Mouse (Mus musculus): Measurements from ENCODE around the gene Runx2. TPM values are rescaled to one million over a fixed set of nuclear protein-coding genes. Genes with fewer than 3 reads are reported as not detected.

The Runx2 gene
- polyA plus RNA-seq, 2 experiments = 16.5 to 27.5 TPM

- ATAC-seq (ENCODE audit: low FRiP score, low read depth) (no peak), DNase-seq (ENCODE audit: low spot score) (no peak)
These were observed 123.1 kb downstream of the Runx2 start for GRCm38 (mm10) chr17:44691517-44691916.

GRCm38 (mm10) chr17:44690410-44691035 is 124.1 kb downstream of the Runx2 start:
- TF ChIP-seq POLR2A (IDR thresholded peaks at IDR 0.05; ENCODE audit: borderline replicate concordance, extremely low read depth, insufficient read depth, insufficient read length) = no peak
- no peak for DNase-seq (ENCODE audit: low spot score)
- no peak for ATAC-seq (ENCODE audit: low FRiP score, low read depth)
- H3K27me3 ChIP-seq (ENCODE audit: control insufficient read depth, insufficient read depth, low read length) = no peaks in the 10 kb centered on the region
- no peaks in the 10 kb centered on the region; the same call in 1 of the 2 replicates for H3K4me1 ChIP-seq (ENCODE audit: control insufficient read depth, insufficient read depth, low read length)
- no peak overlapping the region for H3K4me2 ChIP-seq (replicated peaks; ENCODE audit: low read depth, low read length, severe bottlenecking)
- no peak overlapping the region for H3K27ac ChIP-seq (replicated peaks; ENCODE audit: low read depth, low read length)
- 90% methylated on average over 5 of the region's 5 CpGs for WGBS
- no peak overlapping the region for H3K9ac ChIP-seq (ENCODE audit: low read depth, low read length, severe bottlenecking)
- no peak overlapping the region for H3K4me3 ChIP-seq (replicated peaks; ENCODE audit: low read length)
- H3K36me3 ChIP-seq (ENCODE audit: control insufficient read depth, insufficient read depth, low read length) = no peaks in the 10 kb centered on the region
- H3K9me3 ChIP-seq (ENCODE audit: control insufficient read depth, low read length) = no peaks in the 10 kb centered on the region

More at GRCm38 (mm10) chr17:44691517-44691916, 123.1 kb downstream of the Runx2 start:
- TF ChIP-seq POLR2A (IDR thresholded peaks at IDR 0.05; ENCODE audit: borderline replicate concordance, extremely low read depth, insufficient read depth, insufficient read length) = no peak
- Histone ChIP-seq H3K9ac (ENCODE audit: low read depth, low read length, severe bottlenecking) (no peak overlapping the region), H3K27me3 (ENCODE audit: control insufficient read depth, insufficient read depth, low read length) (no peaks in the 10 kb centered on the region), H3K4me1 (ENCODE audit: control insufficient read depth, insufficient read depth, low read length) (no peaks in the 10 kb centered on the region; the same call in 1 of the 2 replicates), H3K27ac (replicated peaks; ENCODE audit: low read depth, low read length) (no peak overlapping the region), H3K36me3 (ENCODE audit: control insufficient read depth, insufficient read depth, low read length) (no peaks in the 10 kb centered on the region), H3K4me2 (replicated peaks; ENCODE audit: low read depth, low read length, severe bottlenecking) (no peak overlapping the region), H3K9me3 (ENCODE audit: control insufficient read depth, low read length) (no peaks in the 10 kb centered on the region), H3K4me3 (replicated peaks; ENCODE audit: low read length) (no peak overlapping the region)
- WGBS = 75% methylated on average over 2 of the region's 2 CpGs

- Histone ChIP-seq H3K4me1 (ENCODE audit: control insufficient read depth, insufficient read depth, low read length) (no peaks in the 10 kb centered on the region), H3K4me3 (replicated peaks; ENCODE audit: low read length) (no peak overlapping the region), H3K4me2 (replicated peaks; ENCODE audit: low read depth, low read length, severe bottlenecking) (no peak overlapping the region), H3K36me3 (ENCODE audit: control insufficient read depth, insufficient read depth, low read length) (no peaks in the 10 kb centered on the region), H3K27ac (replicated peaks; ENCODE audit: low read depth, low read length) (no peak overlapping the region), H3K27me3 (ENCODE audit: control insufficient read depth, insufficient read depth, low read length) (no peaks in the 10 kb centered on the region), H3K9me3 (ENCODE audit: control insufficient read depth, low read length) (no peaks in the 10 kb centered on the region), H3K9ac (ENCODE audit: low read depth, low read length, severe bottlenecking) (no peak overlapping the region)
- ATAC-seq (ENCODE audit: low FRiP score, low read depth) = no peak
- DNase-seq (ENCODE audit: low spot score) = no peak
- whole genome bisulfite sequencing = 90% methylated on average over 2 of the region's 2 CpGs
- no peak for TF ChIP-seq POLR2A (IDR thresholded peaks at IDR 0.05; ENCODE audit: borderline replicate concordance, extremely low read depth, insufficient read depth, insufficient read length)
These were observed 126.3 kb downstream of the Runx2 start for GRCm38 (mm10) chr17:44688306-44688705.

- Histone ChIP-seq H3K9ac (ENCODE audit: low read depth, low read length, severe bottlenecking) (no peak overlapping the region), H3K36me3 (ENCODE audit: control insufficient read depth, insufficient read depth, low read length) (no peaks in the 10 kb centered on the region), H3K27ac (replicated peaks; ENCODE audit: low read depth, low read length) (no peak overlapping the region), H3K4me3 (replicated peaks; ENCODE audit: low read length) (no peak overlapping the region), H3K9me3 (ENCODE audit: control insufficient read depth, low read length) (no peaks in the 10 kb centered on the region), H3K4me2 (replicated peaks; ENCODE audit: low read depth, low read length, severe bottlenecking) (no peak overlapping the region), H3K4me1 (ENCODE audit: control insufficient read depth, insufficient read depth, low read length) (peaks cover 5% of the 10 kb centered on the region; the same call in 1 of the 2 replicates), H3K27me3 (ENCODE audit: control insufficient read depth, insufficient read depth, low read length) (no peaks in the 10 kb centered on the region)
- TF ChIP-seq POLR2A (IDR thresholded peaks at IDR 0.05; ENCODE audit: borderline replicate concordance, extremely low read depth, insufficient read depth, insufficient read length) = no peak
- WGBS = 18% methylated on average over 7 of the region's 7 CpGs
- no peak for DNase-seq (ENCODE audit: low spot score)
- no peak for ATAC-seq (ENCODE audit: low FRiP score, low read depth)
These were observed 129.1 kb downstream of the Runx2 start for GRCm38 (mm10) chr17:44685514-44685913.

- ATAC-seq (ENCODE audit: low FRiP score, low read depth) = no peak
These were observed 131.6 kb downstream of the Runx2 start for GRCm38 (mm10) chr17:44683026-44683425.

More at GRCm38 (mm10) chr17:44683026-44683425, 131.6 kb downstream of the Runx2 start:
- Histone ChIP-seq H3K4me3 (replicated peaks; ENCODE audit: low read length) (no peak overlapping the region), H3K36me3 (ENCODE audit: control insufficient read depth, insufficient read depth, low read length) (no peaks in the 10 kb centered on the region; the same call in 1 of the 2 replicates), H3K4me1 (ENCODE audit: control insufficient read depth, insufficient read depth, low read length) (peaks cover 5% of the 10 kb centered on the region; the same call in 1 of the 2 replicates), H3K9me3 (ENCODE audit: control insufficient read depth, low read length) (peaks cover 12% of the 10 kb centered on the region; the same call in 1 of the 2 replicates), H3K27me3 (ENCODE audit: control insufficient read depth, insufficient read depth, low read length) (no peaks in the 10 kb centered on the region), H3K4me2 (replicated peaks; ENCODE audit: low read depth, low read length, severe bottlenecking) (no peak overlapping the region), H3K9ac (ENCODE audit: low read depth, low read length, severe bottlenecking) (no peak overlapping the region), H3K27ac (replicated peaks; ENCODE audit: low read depth, low read length) (0 out of 2 replicates have a peak overlapping the region, but pooled peaks have one; percentile 3)
- DNase-seq (ENCODE audit: low spot score) = peak; percentile 30
- TF ChIP-seq POLR2A (IDR thresholded peaks at IDR 0.05; ENCODE audit: borderline replicate concordance, extremely low read depth, insufficient read depth, insufficient read length) = no peak
- WGBS = 51% methylated on average over 9 of the region's 9 CpGs
